Mouse (Mus musculus) cerebellum, adult 2 months (tissue): Measurements from ENCODE around the gene Cwc27.

ENCODE experiments used
- CTCF ChIP-seq: fragments of 200-500 bp; IDR thresholded peaks from 2 replicates; pipeline ENCODE4 v1.5.1; 2011; ENCODE audit warnings: low read depth, mild to moderate bottlenecking, control low read depth, low read length, moderate library complexity, borderline replicate concordance; ENCODE audit not compliant: insufficient read depth
- POLR2A ChIP-seq: fragments of 200-500 bp; IDR thresholded peaks from 2 replicates; pipeline ENCODE4 v1.6.1; 2011; ENCODE audit warnings: low read length, control low read depth, borderline replicate concordance; ENCODE audit not compliant: insufficient read depth

GRCm38 (mm10) chr13:104822411-104822838 is 5.5 kb upstream of the Cwc27 start:
- TF ChIP-seq CTCF (no peak), POLR2A (no peak)
